Mouse (Mus musculus) spleen, postnatal 14 days (tissue): ENCODE measurements around the gene Rasd1.
"Not testable (repeated sequence)": the region's sequence is repeated elsewhere in the genome, so short reads cannot be mapped to it uniquely, and the experiment has no call there.

Experiments
- DNase-seq, 2 experiments: peaks; one replicate each; pipeline ENCODE4 v3.0.0; 2021 to 2022; ENCODE audit warnings: low spot score in 2 of 2

The Rasd1 gene

GRCm38 (mm10) chr11:59960476-59961337 lies 4.0 kb downstream of the Rasd1 start:
- no peak for DNase-seq

- no peak for DNase-seq
Observed at GRCm38 (mm10) chr11:59959453-59959852, 5.3 kb downstream of the Rasd1 start.

- DNase-seq: no peak
Observed at GRCm38 (mm10) chr11:59956749-59957148, 8.0 kb downstream of the Rasd1 start.

- no peak for DNase-seq
Observed at GRCm38 (mm10) chr11:59952892-59953291, 11.9 kb downstream of the Rasd1 start.

- DNase-seq: no peak
Observed at GRCm38 (mm10) chr11:59948401-59948767, 16.4 kb downstream of the Rasd1 start.

- peak; percentile 80 to 92 for DNase-seq
Observed at GRCm38 (mm10) chr11:59947752-59948400, 16.9 kb downstream of the Rasd1 start, which contains the start of gene Med9. TSS of gene Med9 (plus strand) at chr11:59948206.

GRCm38 (mm10) chr11:59944855-59945254 lies 19.9 kb downstream of the Rasd1 start:
- DNase-seq: not testable (repeated sequence)

- DNase-seq: no peak
Observed at GRCm38 (mm10) chr11:59941391-59941790, 23.4 kb downstream of the Rasd1 start.

GRCm38 (mm10) chr11:59940645-59941044 lies 24.1 kb downstream of the Rasd1 start:
- DNase-seq: no peak

GRCm38 (mm10) chr11:59939821-59940220 lies 24.9 kb downstream of the Rasd1 start:
- DNase-seq: no peak

GRCm38 (mm10) chr11:59937615-59938014 lies 27.1 kb downstream of the Rasd1 start:
- no peak for DNase-seq

- no peak for DNase-seq
Observed at GRCm38 (mm10) chr11:59937023-59937422, 27.7 kb downstream of the Rasd1 start.

GRCm38 (mm10) chr11:59933943-59934342 lies 30.8 kb downstream of the Rasd1 start:
- DNase-seq: no peak

GRCm38 (mm10) chr11:59932560-59933337 lies 32.0 kb downstream of the Rasd1 start:
- no peak for DNase-seq

GRCm38 (mm10) chr11:59930031-59930430 lies 34.7 kb downstream of the Rasd1 start:
- DNase-seq: no peak

- no peak for DNase-seq
Observed at GRCm38 (mm10) chr11:59921265-59921664, 43.5 kb downstream of the Rasd1 start.

- no peak for DNase-seq
Observed at GRCm38 (mm10) chr11:59920331-59920730, 44.4 kb downstream of the Rasd1 start.

GRCm38 (mm10) chr11:59919401-59919800 lies 45.3 kb downstream of the Rasd1 start:
- no peak for DNase-seq

GRCm38 (mm10) chr11:59918014-59918413 lies 46.7 kb downstream of the Rasd1 start:
- DNase-seq: no peak

GRCm38 (mm10) chr11:59913702-59914101 lies 51.0 kb downstream of the Rasd1 start:
- no peak for DNase-seq
